Mouse (Mus musculus): ENCODE measurements at regions not wholly inside any gene's neighbourhood (a gene's known extent, or its start where the extent isn't known, plus 50 kb on each side); places are given as distances from the start of the nearest gene placed in this dataset.

- DNase-seq: peak in 1 of 2 experiments; percentile 0
Measured at GRCm38 (mm10) chr13:11268673-11269340, 837.9 kb downstream of the Ryr2 start.

GRCm38 (mm10) chr13:11247541-11247940 lies 859.2 kb downstream of the Ryr2 start:
- DNase-seq: no peak

- no peak for DNase-seq
Measured at GRCm38 (mm10) chr13:11216671-11217330, 856.2 kb upstream of the Chrm3 start.

GRCm38 (mm10) chr13:11210109-11210508 lies 849.5 kb upstream of the Chrm3 start:
- no peak for DNase-seq

- DNase-seq: no peak
Measured at GRCm38 (mm10) chr13:11205216-11205786, 844.7 kb upstream of the Chrm3 start.

- DNase-seq: no peak
Measured at GRCm38 (mm10) chr13:11201978-11202377, 841.3 kb upstream of the Chrm3 start.

- DNase-seq: no peak
Measured at GRCm38 (mm10) chr13:11192471-11192870, 831.8 kb upstream of the Chrm3 start.

GRCm38 (mm10) chr13:11181191-11181590 lies 820.5 kb upstream of the Chrm3 start:
- DNase-seq: no peak

- DNase-seq: no peak
Measured at GRCm38 (mm10) chr13:11180356-11180755, 819.7 kb upstream of the Chrm3 start.

- no peak for DNase-seq
Measured at GRCm38 (mm10) chr13:11178586-11178985, 817.9 kb upstream of the Chrm3 start.

GRCm38 (mm10) chr13:11177642-11178420 lies 817.2 kb upstream of the Chrm3 start:
- no peak for DNase-seq

GRCm38 (mm10) chr13:11167115-11167514 lies 806.5 kb upstream of the Chrm3 start:
- no peak for DNase-seq

GRCm38 (mm10) chr13:11164130-11164529 lies 803.5 kb upstream of the Chrm3 start:
- DNase-seq: no peak

- DNase-seq: no peak
Measured at GRCm38 (mm10) chr13:11147268-11147667, 786.6 kb upstream of the Chrm3 start.

- DNase-seq: no peak
Measured at GRCm38 (mm10) chr13:11107693-11108092, 747.0 kb upstream of the Chrm3 start.

GRCm38 (mm10) chr13:11106426-11106825 lies 745.8 kb upstream of the Chrm3 start:
- no peak for DNase-seq

GRCm38 (mm10) chr13:11105571-11105970 lies 744.9 kb upstream of the Chrm3 start:
- DNase-seq: peak; percentile 27 to 31

- DNase-seq: no peak
Measured at GRCm38 (mm10) chr13:11099586-11099950, 738.9 kb upstream of the Chrm3 start.

- peak in 1 of 2 experiments; percentile 11 for DNase-seq
Measured at GRCm38 (mm10) chr13:11098899-11099585, 738.4 kb upstream of the Chrm3 start.

- no peak for DNase-seq
Measured at GRCm38 (mm10) chr13:11092911-11093310, 732.3 kb upstream of the Chrm3 start.

All from lung, adult 18-20 months (tissue).